Mouse (Mus musculus) megakaryocyte, embryonic 14.5 days (primary cell): Measurements from ENCODE around the gene Wdtc1.

Source experiments
- FLI1 ChIP-seq: IDR thresholded peaks from 2 replicates; pipeline ENCODE4 v1.6.1; 2012; ENCODE audit warnings: low read length, inconsistent platforms, mixed read lengths
- GATA1 ChIP-seq: IDR thresholded peaks from 3 replicates; pipeline ENCODE4 v1.6.1; 2012; ENCODE audit warnings: mixed read lengths, low read length, inconsistent platforms, borderline replicate concordance

GRCm38 (mm10) chr4:133299701-133300100, 53.6 kb downstream of the Wdtc1 start:
- TF ChIP-seq GATA1, result no peak
- TF ChIP-seq FLI1, result no peak
